Mouse (Mus musculus) natural killer cell, adult 2 months (primary cell): ENCODE measurements at regions not wholly inside any gene's neighbourhood (a gene's known extent, or its start where the extent isn't known, plus 50 kb on each side); places are given as distances from the start of the nearest gene placed in this dataset.
"Not testable (repeated sequence)": the region's sequence is repeated elsewhere in the genome, so short reads cannot be mapped to it uniquely, and the experiment has no call there.

Experiments used
- DNase-seq, 2 experiments: peaks; one replicate each; pipeline ENCODE4 v3.0.0; 2022; ENCODE audit warnings: low spot score in 2 of 2

DNA sequence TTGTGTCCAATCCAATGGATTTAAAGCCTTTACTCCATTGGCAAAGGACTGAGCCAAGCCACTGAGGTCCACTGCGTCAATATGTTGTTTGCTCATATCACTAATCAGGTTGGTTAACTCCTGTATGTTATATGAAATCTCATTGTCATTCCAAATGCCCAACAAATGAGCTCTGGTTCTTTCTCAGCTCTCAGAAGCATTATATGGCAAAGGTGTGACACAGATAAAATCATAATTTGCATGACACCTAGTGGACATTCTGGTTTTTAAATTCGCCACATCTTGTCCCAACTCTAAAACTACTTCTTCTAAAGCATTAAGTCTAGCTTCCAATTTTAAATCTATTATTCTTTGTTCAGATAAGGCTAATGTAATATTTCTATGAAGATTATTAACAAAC lies 1035.1 kb upstream of the Sel1l start:
- not testable (repeated sequence) for DNase-seq

DNA sequence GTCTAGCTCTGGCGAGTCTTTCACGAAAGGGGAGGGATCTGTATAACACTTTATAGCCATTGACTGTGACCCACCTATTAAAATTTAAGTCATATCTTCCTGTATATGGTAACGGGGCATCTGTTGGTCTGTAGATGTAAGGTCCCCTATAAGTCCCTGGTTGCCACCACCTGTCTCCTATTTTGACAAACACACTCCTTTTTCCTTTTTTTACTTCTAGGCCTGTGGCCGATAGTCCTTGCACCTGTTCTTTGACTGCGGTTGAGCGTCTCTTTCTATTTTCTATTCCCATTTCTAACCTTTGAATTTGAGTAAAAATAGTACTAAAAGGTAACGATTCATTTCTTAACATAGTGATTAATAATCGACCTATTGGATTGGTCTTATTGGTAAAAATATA lies 1034.1 kb upstream of the Sel1l start:
- DNase-seq, result not testable (repeated sequence)

DNA sequence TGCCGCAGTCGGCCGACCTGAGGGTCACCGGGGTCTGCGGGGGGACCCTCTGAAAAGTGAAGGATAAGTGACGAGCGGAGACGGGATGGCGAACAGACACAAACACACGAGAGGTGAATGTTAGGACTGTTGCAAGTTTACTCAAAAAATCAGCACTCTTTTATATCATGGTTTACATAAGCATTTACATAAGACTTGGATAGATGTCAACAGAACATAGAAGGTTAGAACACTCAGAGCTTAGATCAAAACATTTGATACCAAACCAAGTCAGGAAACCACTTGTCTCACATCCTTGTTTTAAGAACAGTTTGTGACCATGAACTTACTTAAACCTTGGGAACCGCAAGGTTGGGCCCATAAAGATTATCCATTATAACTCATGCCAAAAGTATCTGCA lies 1033.6 kb upstream of the Sel1l start:
- DNase-seq, result not testable (repeated sequence)

DNA sequence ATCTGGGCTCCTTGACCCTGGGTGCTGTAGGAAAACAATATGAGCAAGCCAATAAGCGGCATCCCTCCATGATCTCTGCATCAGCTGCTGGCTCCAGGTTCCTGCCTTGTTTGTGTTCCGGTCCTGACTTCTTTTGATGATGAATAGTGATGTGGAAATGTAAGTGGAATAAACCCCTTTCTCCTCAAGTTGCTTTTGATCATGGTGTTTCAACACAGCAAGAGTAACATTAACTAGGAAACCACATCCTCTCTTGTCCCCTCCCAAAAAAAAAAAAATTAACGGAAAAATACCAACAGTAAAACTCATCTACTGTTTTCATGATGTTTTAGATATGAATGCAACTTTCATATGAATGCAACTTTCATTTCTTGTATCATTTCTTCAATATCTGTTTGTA lies 1024.6 kb upstream of the Sel1l start:
- no peak for DNase-seq

DNA sequence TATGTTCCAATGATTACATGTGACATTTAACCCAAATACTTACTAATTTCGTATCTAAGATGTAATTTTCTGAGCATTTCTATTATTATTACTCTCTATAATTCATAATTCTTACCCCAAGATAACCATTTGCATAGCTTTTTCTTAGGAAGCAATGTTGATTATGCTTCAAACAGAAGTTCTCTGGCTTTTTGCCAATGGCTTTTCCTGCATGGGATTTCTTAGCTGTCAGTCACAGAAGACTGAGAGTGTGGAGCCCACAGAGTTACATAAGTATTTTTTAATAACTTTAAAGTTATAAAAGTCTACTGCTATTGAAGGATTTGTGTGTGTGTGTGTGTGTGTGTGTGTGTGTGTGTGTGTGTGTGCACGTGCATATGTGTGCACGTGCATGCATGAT lies 1020.4 kb upstream of the Sel1l start:
- DNase-seq, result no peak

DNA sequence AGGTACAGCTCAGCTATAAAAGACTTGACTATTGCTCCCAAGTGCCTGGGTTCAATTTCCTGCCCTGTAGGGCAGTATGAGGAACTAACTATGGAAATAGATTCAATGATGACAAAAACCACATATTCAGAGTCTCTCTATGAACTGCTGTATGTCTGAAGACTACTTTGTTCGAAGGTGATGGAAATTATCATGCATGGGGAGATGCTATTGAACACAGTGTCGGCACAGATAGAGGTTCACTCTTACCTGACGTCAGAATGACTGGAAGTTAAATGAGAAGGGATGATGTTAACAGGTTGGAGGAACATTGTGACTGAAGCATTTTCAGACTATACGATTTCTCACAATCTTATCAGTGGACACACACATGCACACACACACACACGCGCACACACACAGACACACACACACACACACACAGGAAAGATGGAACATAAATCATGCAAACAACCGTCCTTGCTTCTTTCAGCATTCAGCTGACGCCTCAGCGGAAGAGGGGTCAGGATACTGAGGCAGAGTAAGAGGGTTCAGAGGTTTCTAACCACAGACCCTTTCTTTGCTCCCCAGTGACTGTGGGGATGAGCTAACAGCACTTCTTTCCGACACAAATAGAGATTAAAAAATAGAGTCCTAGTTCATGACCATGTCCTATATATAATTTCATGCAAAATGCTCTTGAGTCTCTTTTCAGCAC lies 974.3 kb upstream of the Sel1l start:
- DNase-seq, result no peak

DNA sequence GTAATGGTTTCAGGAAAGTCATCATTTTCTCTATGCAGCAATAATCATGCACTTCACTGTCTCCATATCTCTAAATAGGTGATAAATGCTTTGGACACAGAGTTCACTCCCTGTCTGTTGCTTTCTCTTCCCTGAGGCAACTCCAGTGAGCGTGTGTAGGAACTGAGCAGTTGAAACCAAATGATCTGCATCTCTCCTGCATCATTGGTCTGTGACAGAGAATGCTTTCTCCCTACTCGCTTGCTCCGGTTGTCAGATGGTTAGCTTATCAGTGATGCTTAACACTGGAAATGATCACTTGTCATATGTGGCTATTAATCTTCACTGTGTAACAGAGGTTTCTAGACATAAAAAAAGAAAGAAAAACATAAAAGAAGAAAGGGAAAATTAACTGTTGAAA lies 969.7 kb upstream of the Sel1l start:
- no peak for DNase-seq

DNA sequence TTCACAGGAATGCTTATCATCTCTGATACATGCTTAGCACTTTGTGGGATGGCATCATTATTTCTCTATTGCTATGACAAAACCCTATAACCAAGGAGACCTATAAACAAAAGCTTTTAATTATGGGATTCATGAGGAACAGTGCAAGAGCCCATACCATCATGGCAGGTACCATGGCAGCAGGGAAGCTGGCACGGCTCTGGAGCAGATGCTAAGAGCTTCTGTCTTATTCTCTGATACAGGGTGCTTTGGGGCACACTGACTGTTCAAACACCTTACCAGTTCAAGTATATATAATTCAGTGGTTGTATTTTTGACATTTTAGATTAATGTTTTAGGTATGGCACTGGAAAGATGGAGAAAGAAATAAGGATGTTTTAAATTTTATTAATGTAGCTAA lies 952.2 kb upstream of the Sel1l start:
- DNase-seq, result no peak

DNA sequence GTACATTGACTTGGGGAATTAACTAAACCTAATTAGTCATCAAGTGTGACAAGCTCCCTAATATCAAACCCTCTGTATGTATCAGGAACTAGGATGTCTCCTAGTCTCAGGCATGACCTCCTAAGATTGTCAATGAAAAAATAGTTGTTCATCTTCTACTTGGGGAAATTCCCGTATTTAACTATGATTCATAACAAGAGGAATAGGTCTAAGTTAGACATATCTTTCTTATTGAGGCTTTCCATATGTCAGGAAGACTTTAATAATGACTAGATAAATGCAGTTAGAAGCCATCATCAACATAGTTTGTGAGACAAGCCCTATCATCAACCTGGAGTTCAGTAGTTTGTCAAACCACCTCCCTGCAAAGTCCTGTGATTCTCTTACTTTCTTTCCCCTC lies 934.4 kb upstream of the Sel1l start:
- no peak for DNase-seq

DNA sequence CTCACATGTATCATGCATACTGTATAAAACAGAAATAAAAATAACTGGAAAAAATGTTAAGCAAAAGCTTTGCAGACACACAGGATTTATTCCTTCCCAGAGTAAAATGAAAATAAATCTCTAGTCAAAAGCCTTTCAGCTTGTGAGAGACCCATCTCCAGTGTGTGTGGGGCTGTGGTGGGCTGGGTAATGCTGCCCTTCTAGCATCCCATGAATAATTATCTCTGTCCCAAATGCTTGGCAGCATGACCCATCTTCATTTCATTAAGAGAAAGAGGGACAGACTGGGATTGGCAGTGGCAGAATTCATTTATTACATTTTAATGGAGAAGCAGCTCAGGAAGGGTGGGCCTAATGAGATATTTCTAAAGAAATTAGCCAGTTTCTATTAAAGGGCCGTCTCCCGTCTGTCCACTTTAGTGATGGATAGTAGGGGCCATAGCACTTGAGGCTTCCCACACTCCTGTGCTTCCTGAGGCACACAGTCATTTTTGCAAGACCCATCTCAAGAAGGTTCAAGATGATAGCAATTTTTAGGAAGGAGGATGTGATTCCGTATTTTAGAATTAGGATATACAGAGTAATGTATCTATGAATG lies 930.8 kb upstream of the Sel1l start:
- no peak for DNase-seq

DNA sequence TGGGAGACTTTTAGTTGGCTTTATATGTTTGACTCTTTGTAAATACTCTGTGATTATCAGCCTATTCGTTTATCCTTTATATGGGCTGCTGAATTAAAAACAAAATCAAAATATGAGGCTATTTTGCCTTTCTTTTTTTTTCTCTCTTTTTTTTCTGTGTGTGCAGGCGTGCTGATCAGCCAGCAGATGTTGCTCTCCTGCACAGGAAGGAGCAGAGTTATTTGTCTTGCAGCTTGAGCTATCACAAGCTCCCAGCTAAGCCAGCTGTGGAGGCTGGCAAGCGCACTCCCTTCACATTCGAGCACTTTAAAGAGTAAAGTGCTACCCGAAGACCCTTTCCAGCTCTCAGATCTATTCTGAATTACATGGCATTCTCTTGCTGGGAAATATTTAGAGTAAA lies 926.7 kb upstream of the Sel1l start:
- no peak for DNase-seq

DNA sequence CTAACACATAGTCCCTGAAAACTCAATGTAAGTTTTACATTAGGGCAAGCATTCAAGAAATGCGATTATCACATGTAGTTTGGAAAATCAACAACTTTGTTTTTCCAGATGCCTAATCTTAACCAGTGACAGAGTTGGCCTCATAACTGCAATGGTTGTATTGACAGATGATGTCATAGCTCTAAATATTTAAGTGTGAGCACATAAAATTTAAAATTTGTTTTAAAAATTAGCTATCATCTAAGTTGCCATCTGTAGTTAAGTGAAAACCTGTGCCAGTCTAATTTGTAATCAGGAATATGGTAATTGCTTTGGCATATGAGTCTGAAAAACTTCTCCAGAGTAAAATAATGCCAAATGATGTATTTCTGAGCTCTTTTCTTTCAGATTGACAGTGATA lies 899.6 kb upstream of the Sel1l start:
- no peak for DNase-seq

DNA sequence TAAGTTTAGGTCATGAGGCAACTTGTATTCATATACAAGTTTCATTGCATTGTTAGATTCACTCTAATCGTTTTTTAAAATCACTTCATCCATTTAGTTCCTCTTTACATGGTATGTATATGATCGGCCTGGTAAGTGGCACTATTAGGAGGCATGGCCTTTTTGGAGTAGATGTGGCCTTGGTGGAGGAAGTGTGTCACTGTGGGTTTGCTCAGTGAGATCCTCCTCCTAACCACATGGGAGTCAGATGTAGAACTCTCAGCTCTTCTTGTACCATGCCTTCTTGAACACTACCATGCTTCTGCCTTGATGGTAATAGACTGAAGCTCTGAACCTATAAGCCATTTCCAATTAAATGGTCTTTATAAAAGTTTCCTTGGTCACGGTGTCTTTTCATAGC lies 891.9 kb upstream of the Sel1l start:
- peak in 1 of 2 experiments; percentile 4 for DNase-seq

DNA sequence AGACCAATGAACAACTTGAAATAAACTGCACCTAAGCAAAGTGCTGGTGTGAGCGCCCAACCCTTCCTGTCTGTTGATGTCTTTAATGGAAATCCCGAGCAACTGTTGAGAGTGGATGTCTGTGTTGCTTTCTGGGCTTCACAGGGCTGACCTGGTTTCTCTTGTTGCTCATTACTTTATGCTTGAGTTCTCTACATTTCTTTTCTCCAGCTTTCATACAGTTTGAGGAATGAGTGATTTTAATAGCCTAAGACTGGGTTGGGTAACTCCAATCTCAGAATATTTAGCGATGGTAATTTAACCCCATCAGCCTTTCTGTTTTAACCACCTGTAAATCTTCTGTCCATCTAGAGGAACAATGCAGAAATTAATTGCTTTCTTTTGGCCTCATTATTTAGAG lies 890.2 kb upstream of the Sel1l start:
- no peak for DNase-seq

DNA sequence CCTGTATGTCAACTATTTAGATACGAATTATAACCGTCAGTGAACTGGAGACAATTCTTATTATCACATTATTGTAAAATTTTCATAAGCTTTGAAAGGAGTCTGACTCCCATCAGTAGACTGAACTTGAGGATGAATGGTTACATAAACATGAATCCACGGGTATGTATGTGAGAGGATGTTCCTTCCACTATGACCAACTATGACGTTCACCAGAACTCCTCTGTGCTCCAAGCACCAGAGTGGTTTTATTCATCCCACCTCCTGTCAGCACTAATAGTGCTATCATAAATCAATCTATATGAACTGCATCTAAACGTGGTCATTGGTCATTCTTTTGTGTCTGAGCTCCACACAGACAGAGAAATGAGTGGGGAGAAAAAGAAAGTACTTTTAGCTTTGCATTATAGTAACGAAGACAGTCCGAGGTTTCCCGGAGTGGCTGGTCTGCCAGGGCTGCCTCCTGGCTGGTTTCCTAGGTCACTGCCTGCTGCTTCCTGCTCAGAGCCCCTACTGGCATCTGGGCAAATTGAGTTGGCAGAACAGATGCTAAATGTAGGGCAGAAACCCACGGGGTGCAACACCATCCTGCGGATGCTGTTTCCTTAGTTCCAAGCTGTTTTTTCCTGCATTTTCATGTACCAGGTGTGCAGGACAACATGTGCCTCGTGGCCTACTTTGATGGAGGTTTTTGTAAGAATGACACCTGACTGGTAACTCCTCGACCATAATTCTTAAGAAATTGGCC lies 888.8 kb upstream of the Sel1l start:
- no peak for DNase-seq

DNA sequence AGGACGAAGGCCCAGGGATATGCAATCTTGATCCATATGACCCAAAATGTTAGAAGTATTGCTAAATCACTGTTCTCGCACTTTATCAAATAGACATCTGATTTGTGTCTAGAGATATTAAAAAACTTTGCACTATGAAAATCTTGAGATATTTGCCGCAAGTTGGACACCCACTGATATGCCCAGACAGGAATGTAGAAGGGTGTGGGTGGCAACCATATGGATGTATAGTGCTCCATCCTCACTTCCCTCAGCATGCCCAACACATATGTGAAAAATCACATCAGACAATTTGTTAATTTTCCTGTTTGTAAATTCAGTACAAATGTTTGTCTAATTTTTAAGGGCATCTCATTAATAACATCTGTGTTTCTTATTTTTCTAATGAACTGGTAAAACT lies 874.1 kb upstream of the Sel1l start:
- DNase-seq, result no peak

DNA sequence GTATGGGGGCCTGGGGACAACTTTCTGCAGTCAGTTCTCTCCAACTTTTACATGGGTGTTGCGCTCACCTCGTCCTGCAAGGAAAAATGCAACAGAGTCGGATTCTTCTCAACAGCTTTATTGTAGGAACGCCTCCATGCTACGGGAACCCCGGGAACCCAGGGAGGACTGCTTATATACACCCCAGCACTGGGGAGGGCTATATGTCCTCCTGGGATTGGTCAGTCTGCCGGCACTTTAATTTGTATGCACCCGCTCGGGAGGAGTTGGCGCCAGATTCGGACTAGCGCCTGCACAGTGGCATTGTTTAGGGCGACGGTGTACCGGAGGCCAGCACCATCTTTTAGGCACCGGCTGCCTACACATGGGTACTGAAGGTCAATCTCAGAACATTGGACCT lies 864.5 kb upstream of the Sel1l start:
- DNase-seq, result no peak

DNA sequence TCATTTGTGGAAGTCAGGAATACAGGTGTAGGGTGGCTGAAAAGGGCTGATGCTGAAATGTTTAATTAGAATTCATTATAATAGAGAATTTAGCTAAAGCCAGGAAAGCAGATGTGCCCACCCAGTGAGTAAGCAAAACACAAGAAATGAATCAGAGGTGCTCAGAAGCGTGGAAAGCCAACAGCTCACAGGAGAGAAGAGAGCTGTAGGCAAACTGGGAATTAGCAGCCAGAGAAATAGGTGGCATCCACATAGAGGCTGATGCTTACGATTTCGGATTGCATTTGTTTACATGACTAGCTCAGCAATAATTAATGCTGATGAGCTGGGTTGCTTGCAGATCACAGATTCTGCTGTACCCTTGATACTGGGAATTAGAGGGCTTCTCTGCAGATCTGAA lies 859.5 kb upstream of the Sel1l start:
- no peak for DNase-seq

DNA sequence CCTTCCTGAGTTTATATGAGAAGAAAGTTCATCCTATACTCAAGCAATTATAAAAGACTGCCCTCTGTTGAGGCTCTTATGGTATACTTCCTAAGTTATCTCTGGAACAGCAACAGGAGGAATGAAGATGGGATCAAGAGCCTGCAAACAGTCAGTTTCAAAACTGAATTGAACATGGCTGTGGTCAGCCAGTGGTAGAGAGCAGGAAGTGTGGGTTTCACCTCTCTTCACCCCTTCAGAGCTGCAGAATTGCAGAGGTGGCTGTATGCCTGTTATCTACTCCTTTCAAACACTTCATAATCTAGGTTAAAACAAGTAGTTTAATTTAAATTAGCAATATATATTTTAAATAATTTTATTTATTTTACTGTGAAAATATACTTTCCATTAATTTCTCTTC lies 854.8 kb upstream of the Sel1l start:
- DNase-seq, result peak in 1 of 2 experiments; percentile 0

DNA sequence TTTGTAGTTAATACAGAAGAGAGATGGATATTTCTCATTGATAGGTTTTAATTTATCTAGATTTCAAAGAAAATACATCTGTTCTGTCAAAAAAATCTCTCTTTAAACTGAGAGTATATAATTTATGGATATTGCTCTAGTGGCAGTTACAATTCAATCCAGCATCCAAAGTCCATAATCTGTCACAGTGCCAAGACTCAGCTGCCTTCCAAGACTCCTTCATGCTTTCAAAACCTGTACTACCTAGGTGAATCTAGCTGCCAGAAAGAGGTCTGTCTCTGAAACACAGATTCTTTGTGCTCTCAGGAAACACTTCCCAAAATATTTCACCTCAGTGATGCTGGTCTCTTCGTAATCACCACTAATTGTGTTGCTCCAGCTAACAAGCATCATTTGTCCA lies 844.0 kb upstream of the Sel1l start:
- DNase-seq, result no peak

DNA sequence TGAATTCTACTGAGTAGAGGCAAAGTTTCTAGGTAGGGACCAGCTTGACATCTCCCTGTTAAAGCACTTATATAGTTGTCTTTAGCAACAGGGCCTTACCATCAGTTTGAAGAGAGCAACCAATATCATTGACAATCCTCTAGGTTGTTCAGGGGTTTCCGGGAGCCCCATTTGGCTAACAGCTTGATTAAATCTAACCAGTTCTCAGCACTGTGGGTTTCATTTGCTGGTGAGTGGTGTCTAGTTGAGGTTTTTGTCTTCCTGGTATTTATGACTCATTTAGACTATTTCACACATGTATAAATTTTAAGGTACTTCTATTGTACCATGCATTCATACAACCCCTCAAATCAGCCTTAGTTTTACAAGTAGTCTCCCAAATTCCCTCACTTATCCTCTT lies 823.4 kb upstream of the Sel1l start:
- DNase-seq, result peak; percentile 2 to 34

DNA sequence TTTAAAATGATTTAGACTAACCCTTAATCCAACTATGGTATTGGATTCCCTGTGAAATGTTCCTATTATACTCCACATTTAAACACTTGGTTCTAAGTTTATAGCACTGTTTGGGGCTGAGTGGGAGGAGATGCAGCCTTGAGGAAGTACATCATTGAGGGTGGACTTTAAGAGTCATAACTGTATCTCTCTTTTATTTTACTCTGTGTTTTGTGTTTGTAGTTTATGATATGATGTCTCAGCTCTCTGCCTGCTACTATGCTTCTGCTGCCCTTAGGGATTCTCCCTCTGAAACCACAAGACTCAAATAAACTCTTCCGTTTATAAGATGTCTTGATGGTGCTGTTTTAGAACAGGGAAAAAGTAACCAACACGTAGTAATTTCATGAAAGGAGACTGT lies 797.7 kb upstream of the Sel1l start:
- no peak for DNase-seq

DNA sequence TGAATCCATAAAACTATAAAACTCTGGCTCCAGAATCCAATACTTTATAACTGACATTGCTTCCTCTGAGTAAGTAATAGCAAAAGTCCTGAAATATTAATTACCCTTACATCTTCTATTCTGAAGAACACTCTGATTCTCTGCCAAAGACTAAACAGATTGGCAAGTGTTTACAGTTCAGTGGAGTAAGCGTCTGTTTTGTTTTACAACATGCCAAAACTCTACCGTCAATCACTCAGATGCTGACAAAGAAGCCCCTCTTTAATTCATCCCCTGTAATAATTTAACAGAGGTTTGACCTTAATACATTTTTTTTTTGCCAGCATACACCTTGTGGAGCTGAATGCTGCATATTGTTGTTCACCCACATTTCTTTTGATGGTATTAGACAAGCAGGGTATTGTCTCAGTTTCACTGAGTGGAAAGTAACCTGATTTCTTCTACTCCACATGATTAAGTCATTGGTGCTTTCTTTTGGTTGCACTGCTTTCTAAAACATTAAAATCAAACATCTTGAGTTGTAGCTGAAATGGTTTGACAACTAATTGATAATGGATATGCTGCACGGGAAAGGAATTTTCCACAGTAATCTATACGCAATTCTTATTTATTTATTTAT lies 796.2 kb upstream of the Sel1l start:
- DNase-seq, result no peak
